Mouse (Mus musculus): ENCODE data around the gene Recql. TPM values are rescaled to one million over a fixed set of nuclear protein-coding genes. Genes with fewer than 3 reads are reported as not detected.
A peak's percentile ranks its signal among the peaks of the same experiment; 100 is the strongest.

Gene Recql
- total RNA-seq, 2 experiments from 2014 or later, result 48.8 to 71.0 TPM

- ATAC-seq (replicated peaks; ENCODE audit: low FRiP score, low TSS enrichment, poor library complexity, severe bottlenecking), result no peak
Observed at GRCm38 (mm10) chr6:142367565-142367964, 19.3 kb downstream of the Recql start.

- ATAC-seq (replicated peaks; ENCODE audit: low FRiP score, low TSS enrichment, poor library complexity, severe bottlenecking), result no peak
Observed at GRCm38 (mm10) chr6:142366473-142367018, 20.3 kb downstream of the Recql start.

GRCm38 (mm10) chr6:142365742-142366472 lies 21.0 kb downstream of the Recql start:
- no peak for ATAC-seq (replicated peaks; ENCODE audit: low FRiP score, low TSS enrichment, poor library complexity, severe bottlenecking)

GRCm38 (mm10) chr6:142363019-142363576 lies 23.8 kb downstream of the Recql start:
- peak; percentile 43; the same call in 1 of the 2 replicates for ATAC-seq (replicated peaks; ENCODE audit: low FRiP score, low TSS enrichment, poor library complexity, severe bottlenecking)

- ATAC-seq (replicated peaks; ENCODE audit: low FRiP score, low TSS enrichment, poor library complexity, severe bottlenecking), result no peak
Observed at GRCm38 (mm10) chr6:142362036-142362435, 24.9 kb downstream of the Recql start.

GRCm38 (mm10) chr6:142357106-142357505 lies 29.8 kb downstream of the Recql start:
- no peak for ATAC-seq (replicated peaks; ENCODE audit: low FRiP score, low TSS enrichment, poor library complexity, severe bottlenecking)

GRCm38 (mm10) chr6:142352099-142352498 lies 34.8 kb downstream of the Recql start:
- peak; percentile 51; the same call in 1 of the 2 replicates for ATAC-seq (replicated peaks; ENCODE audit: low FRiP score, low TSS enrichment, poor library complexity, severe bottlenecking)

GRCm38 (mm10) chr6:142347431-142348385 lies 39.2 kb downstream of the Recql start:
- ATAC-seq (replicated peaks; ENCODE audit: low FRiP score, low TSS enrichment, poor library complexity, severe bottlenecking), result no peak

- ATAC-seq (replicated peaks; ENCODE audit: low FRiP score, low TSS enrichment, poor library complexity, severe bottlenecking), result peak; percentile 31
Observed at GRCm38 (mm10) chr6:142346181-142347110, 40.4 kb downstream of the Recql start.

GRCm38 (mm10) chr6:142345440-142346038 lies 41.3 kb downstream of the Recql start, which contains the start of gene Pyroxd1:
TSS of gene Pyroxd1 (plus strand) at chr6:142345654.
- ATAC-seq (replicated peaks; ENCODE audit: low FRiP score, low TSS enrichment, poor library complexity, severe bottlenecking), result peak; percentile 93

GRCm38 (mm10) chr6:142343561-142343960 lies 43.3 kb downstream of the Recql start:
- no peak for ATAC-seq (replicated peaks; ENCODE audit: low FRiP score, low TSS enrichment, poor library complexity, severe bottlenecking)

- ATAC-seq (replicated peaks; ENCODE audit: low FRiP score, low TSS enrichment, poor library complexity, severe bottlenecking), result no peak
Observed at GRCm38 (mm10) chr6:142339576-142339975, 47.3 kb downstream of the Recql start.

GRCm38 (mm10) chr6:142338961-142339360 lies 47.9 kb downstream of the Recql start:
- no peak for ATAC-seq (replicated peaks; ENCODE audit: low FRiP score, low TSS enrichment, poor library complexity, severe bottlenecking)

GRCm38 (mm10) chr6:142329201-142329600 lies 57.7 kb downstream of the Recql start:
- ATAC-seq (replicated peaks; ENCODE audit: low FRiP score, low TSS enrichment, poor library complexity, severe bottlenecking), result no peak

- ATAC-seq (replicated peaks; ENCODE audit: low FRiP score, low TSS enrichment, poor library complexity, severe bottlenecking), result peak; percentile 45; the same call in 1 of the 2 replicates
Observed at GRCm38 (mm10) chr6:142326598-142326997, 60.3 kb downstream of the Recql start.

- no peak for ATAC-seq (replicated peaks; ENCODE audit: low FRiP score, low TSS enrichment, poor library complexity, severe bottlenecking)
Observed at GRCm38 (mm10) chr6:142322881-142323280, 64.0 kb downstream of the Recql start, which contains the start of gene Slco1a5. TSS of gene Slco1a5 (minus strand) at chr6:142322981.

GRCm38 (mm10) chr6:142317106-142317505 lies 69.8 kb downstream of the Recql start:
- ATAC-seq (replicated peaks; ENCODE audit: low FRiP score, low TSS enrichment, poor library complexity, severe bottlenecking), result no peak

- ATAC-seq (replicated peaks; ENCODE audit: low FRiP score, low TSS enrichment, poor library complexity, severe bottlenecking), result no peak
Observed at GRCm38 (mm10) chr6:142314285-142314684, 72.6 kb downstream of the Recql start.

Measured in megakaryocyte-erythroid progenitor cell, adult 5-6 weeks (primary cell).